Mouse (Mus musculus) gastrocnemius, postnatal 14 days (tissue): ENCODE results near the gene AI837181. TPM values are rescaled to one million over a fixed set of nuclear protein-coding genes. Genes with fewer than 3 reads are reported as not detected.
A peak's percentile ranks its signal among the peaks of the same experiment; 100 is the strongest.
"Not testable (repeated sequence)": the region's sequence is repeated elsewhere in the genome, so short reads cannot be mapped to it uniquely, and the experiment has no call there.

Source experiments
- DNase-seq: peaks from one replicate; pipeline ENCODE4 v3.0.0; 2021; ENCODE audit warnings: mixed read lengths
- intact Hi-C: fragments of 180-260 bp; cut with DNase I; formaldehyde crosslinking; loops from one replicate; pipeline ENCODE4 v1.15.1; 2025; ENCODE audit warnings: low total_unique reads
- long read RNA-seq, 2 experiments: library from polyadenylated mRNA; stranded (forward); transcript quantifications; one replicate each; pipeline ENCODE4 v2.0.0; 2021
- total RNA-seq, 2 experiments: library from RNA; stranded (reverse); gene quantifications; 2 replicates each; pipeline ENCODE4 v1.2.3; 2021

Gene AI837181
- 10 to 100 TPM; 45.1 to 48.4 TPM for total RNA-seq
- long read RNA-seq, experiment 1, transcript AI837181-202 (2 exons, 1,528 nt), result major isoform, 20 of 33 reads
- long read RNA-seq, experiment 1, partial matches to known transcripts, result 0 of 33 reads
- long read RNA-seq, experiment 1, other reads (novel, unspliced or antisense), result 9 of 33 reads
- long read RNA-seq, experiment 2, transcript AI837181-201 (2 exons, 1,529 nt), result minor isoform, 5 of 55 reads
- long read RNA-seq, experiment 2, transcript AI837181-202 (2 exons, 1,528 nt), result major isoform, 22 of 55 reads
- long read RNA-seq, experiment 2, partial matches to known transcripts, result 28 of 55 reads
- long read RNA-seq, experiment 2, other reads (novel, unspliced or antisense), result 0 of 55 reads

GRCm38 (mm10) chr19:5424782-5425741 lies at the start of gene AI837181, which contains the start of gene Drap1:
TSS of gene AI837181 (plus strand) at chr19:5425144.
TSS of gene Drap1 (minus strand) at chr19:5424979.
- intact Hi-C loops, result no loop called here
- DNase-seq, result peak; percentile 97

GRCm38 (mm10) chr19:5377446-5377845 lies 47.5 kb upstream of the AI837181 start:
- DNase-seq, result no peak
- intact Hi-C loops, result no loop called here

- no peak for DNase-seq
- intact Hi-C loops, result no loop called here
Measured at GRCm38 (mm10) chr19:5383326-5383725, 41.6 kb upstream of the AI837181 start.

- DNase-seq, result no peak
- intact Hi-C loops, result no loop called here
Measured at GRCm38 (mm10) chr19:5384715-5385114, 40.2 kb upstream of the AI837181 start.

- peak; percentile 42 for DNase-seq
- intact Hi-C loops, result no loop called here
Measured at GRCm38 (mm10) chr19:5388011-5388441, 36.9 kb upstream of the AI837181 start.

GRCm38 (mm10) chr19:5388588-5389242 lies 36.2 kb upstream of the AI837181 start, which contains the start of gene Sart1:
TSS of gene Sart1 (minus strand) at chr19:5388703.
- DNase-seq, result peak; percentile 96
- intact Hi-C loops, result no loop called here

GRCm38 (mm10) chr19:5389647-5390046 lies 35.3 kb upstream of the AI837181 start:
- intact Hi-C loops, result no loop called here
- DNase-seq, result no peak

GRCm38 (mm10) chr19:5390416-5390815 lies 34.5 kb upstream of the AI837181 start:
- intact Hi-C loops, result no loop called here
- DNase-seq, result no peak

GRCm38 (mm10) chr19:5392892-5393291 lies 32.1 kb upstream of the AI837181 start:
- intact Hi-C loops, result no loop called here

GRCm38 (mm10) chr19:5394168-5394567 lies 30.8 kb upstream of the AI837181 start:
- intact Hi-C loops, result no loop called here
- DNase-seq, result no peak

More at GRCm38 (mm10) chr19:5392892-5393291, 32.1 kb upstream of the AI837181 start:
- peak; percentile 33 for DNase-seq

- DNase-seq, result no peak
- intact Hi-C loops, result no loop called here
Measured at GRCm38 (mm10) chr19:5395371-5395770, 29.6 kb upstream of the AI837181 start.

- intact Hi-C loops, DNase-seq: not testable (repeated sequence)
Measured at GRCm38 (mm10) chr19:5401073-5401472, 23.9 kb upstream of the AI837181 start.

GRCm38 (mm10) chr19:5402293-5402692 lies 22.7 kb upstream of the AI837181 start, which contains the start of gene Tsga10ip:
TSS of gene Tsga10ip (minus strand) at chr19:5402526.
- intact Hi-C loops, result no loop called here
- no peak for DNase-seq

GRCm38 (mm10) chr19:5405924-5406323 lies 19.0 kb upstream of the AI837181 start:
- intact Hi-C loops, result no loop called here
- no peak for DNase-seq

GRCm38 (mm10) chr19:5406531-5407126 lies 18.3 kb upstream of the AI837181 start:
- intact Hi-C loops, DNase-seq: not testable (repeated sequence)

- DNase-seq, result peak; percentile 67
- intact Hi-C loops, result no loop called here
Measured at GRCm38 (mm10) chr19:5407133-5407532, 17.8 kb upstream of the AI837181 start.

GRCm38 (mm10) chr19:5408057-5409001 lies 16.6 kb upstream of the AI837181 start:
- no peak for DNase-seq
- intact Hi-C loops, result no loop called here

GRCm38 (mm10) chr19:5409068-5409467 lies 15.9 kb upstream of the AI837181 start:
- peak; percentile 56 for DNase-seq
- intact Hi-C loops, result no loop called here
